Mouse (Mus musculus): ENCODE data around the gene Asphd2.

GRCm38 (mm10) chr5:112367338-112367737, 27.3 kb downstream of the Asphd2 start:
- TF ChIP-seq CTCF (IDR thresholded peaks at IDR 0.05; ENCODE audit: low read depth, low read length) (no peak), POLR2A (IDR thresholded peaks at IDR 0.05; ENCODE audit: borderline replicate concordance, low read depth, low read length) (no peak)
